Mouse (Mus musculus) spleen, adult 18-20 months (tissue): ENCODE results near the gene Unc45a.
"Not testable (repeated sequence)": the region's sequence is repeated elsewhere in the genome, so short reads cannot be mapped to it uniquely, and the experiment has no call there.

Experiments
- DNase-seq, 2 experiments: peaks; one replicate each; pipeline ENCODE4 v3.0.0; 2022; ENCODE audit warnings: mixed read lengths in 2 of 2

Unc45a gene

DNA sequence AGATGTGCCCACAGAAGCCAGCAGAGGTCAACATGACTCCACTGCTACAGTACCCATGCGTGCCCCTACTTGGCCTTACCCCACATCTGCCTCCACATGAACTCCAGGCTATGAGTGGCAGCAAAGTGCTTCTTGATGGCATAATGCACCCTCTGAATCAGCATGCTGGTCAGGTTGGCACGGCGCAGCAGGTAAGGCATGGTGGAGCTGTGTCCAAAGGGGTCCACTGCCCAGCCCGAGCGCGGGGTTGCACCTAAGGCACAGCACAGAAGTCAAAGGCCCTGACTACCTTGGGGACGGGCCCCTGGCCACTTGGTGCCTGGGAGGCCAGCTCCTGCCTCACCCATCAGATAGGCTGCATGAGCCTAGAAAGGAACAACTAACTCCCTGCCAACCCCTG, 26.4 kb upstream of the Unc45a start:
- no peak for DNase-seq

DNA sequence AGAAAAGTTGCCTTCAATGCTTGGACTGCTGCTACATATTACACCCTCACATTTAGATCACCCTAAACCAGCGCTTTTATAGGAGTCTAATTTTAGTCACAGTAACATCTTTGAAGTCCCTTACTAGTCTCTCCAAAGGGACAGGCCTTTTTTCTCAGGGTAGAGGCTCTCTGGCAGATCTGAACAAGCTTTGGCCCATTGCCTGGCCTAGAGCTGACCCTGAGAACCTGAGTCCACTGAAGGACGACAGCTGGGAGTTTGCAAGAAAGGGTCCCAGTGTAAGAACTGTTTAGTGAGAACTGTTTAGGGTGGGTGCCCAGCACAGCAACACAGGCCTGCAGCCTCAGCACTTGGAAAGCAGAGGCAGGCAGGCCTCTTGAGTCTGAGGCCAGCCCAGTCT, 25.0 kb upstream of the Unc45a start:
- DNase-seq: no peak

DNA sequence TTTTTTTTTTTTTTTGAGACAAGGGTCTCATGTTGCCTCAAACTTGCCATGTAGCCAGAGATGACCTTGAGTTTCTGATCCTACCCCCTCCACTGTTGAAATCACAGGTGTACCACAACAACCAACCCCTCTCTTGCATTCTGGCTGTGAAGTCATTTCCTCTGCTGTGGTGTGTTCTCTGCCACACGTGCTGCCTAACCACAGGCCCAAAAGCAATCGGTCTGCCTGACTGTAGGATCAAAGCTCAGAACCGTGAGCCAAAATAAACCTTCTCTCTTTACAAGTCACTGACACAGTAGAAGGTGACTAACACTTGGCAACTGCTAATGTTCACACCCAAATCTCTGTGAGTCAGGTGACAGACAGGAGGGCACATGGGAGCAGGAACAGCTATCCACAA, 19.6 kb upstream of the Unc45a start:
- DNase-seq: no peak

DNA sequence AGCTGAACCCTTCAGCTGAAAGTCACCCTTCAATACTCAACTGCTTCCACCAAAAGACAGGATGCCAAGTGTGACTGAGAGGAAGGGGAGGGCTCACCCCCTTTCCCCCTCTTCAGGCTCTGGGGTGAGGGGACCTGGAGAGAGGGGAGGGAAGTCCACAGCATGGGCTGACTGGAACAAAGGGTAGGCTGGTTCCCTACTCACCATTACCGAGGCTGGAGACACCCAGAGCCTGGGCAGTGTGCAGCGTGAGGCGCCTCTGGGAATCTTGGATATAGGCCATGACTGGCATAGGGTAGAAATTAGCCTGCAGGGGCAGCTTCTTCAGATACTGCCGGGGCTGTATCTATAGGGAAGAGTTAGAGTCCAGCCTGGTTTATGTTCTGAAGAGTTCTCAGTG, 17.2 kb upstream of the Unc45a start:
- DNase-seq: no peak

DNA sequence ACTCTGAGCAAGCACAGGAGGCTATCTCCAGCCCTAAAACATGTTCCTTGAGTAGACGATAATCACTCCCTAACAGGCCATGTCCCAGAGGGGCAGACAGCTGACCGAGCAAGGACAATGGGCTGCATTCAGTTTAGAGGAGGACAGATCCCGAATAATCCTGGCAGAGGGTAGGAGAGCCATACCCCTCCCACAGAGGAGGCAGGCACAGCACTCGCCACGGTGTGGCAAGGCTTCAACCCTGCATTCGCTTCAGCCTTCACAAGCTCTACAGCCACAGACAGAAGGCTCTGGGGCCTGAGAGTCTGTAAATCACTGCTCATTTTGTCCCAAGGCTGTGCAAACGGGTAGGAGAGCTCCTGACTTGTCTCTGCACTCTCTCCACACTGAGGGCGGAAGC, 16.4 kb upstream of the Unc45a start:
- no peak for DNase-seq

DNA sequence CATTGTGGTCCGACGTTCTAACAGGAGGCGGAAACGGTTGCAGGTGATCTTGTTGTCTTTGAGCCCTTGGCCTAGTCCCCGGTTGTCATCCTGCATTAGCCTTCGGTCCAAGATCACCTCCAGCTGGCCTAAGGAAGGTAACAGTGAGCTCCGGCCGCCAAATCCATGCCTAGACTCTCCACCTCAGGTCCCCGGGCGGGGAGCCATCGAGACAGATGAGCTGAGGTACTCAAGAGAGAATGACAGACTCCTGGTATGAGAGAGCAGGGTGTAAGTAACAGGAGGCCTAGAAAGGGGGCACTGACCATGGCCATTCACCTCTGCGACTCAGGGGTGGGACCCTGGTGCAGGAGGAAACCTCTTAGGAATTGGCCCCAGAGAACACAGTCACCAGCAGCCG, 15.5 kb upstream of the Unc45a start:
- DNase-seq: no peak

DNA sequence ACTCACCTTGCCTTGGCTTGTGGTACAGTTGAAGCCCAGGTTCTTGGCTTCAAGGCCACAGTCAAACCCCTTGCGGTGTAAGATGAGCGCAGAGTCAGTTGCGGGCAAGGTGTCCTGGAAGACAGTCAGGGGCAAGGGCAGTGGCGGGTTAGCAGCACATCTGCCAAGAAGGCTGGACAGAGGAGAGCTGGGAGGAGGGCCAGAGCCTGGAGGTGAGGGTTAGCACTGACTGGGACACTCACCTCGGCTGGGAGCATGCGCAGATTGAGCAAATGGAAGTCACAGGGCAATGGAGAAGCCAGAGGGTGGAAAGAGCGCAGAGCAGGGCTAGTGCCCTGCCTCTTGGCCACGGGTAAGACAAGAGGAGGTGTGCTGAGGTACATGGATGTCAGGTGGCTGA, 12.1 kb upstream of the Unc45a start:
- DNase-seq: no peak

DNA sequence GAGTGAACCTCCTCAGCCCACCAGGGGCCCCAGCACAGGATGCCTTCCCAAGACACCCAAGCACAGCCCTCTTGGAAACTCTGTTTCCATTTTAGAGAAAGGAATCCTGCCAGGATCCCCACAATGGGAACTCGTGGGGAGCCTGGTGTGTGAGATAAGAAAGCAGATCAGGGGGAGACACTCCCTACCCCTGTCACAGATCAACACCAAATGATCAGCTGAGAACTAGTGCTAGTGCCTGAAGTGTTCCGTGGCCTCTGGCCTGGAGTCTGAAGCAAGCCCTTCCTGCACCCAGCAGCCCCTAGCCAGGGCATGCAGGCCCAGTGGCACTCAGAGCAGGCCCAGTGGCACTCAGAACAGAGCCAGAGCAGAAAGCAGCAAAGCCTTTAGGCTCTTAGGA, 10.0 kb upstream of the Unc45a start:
- no peak for DNase-seq

DNA sequence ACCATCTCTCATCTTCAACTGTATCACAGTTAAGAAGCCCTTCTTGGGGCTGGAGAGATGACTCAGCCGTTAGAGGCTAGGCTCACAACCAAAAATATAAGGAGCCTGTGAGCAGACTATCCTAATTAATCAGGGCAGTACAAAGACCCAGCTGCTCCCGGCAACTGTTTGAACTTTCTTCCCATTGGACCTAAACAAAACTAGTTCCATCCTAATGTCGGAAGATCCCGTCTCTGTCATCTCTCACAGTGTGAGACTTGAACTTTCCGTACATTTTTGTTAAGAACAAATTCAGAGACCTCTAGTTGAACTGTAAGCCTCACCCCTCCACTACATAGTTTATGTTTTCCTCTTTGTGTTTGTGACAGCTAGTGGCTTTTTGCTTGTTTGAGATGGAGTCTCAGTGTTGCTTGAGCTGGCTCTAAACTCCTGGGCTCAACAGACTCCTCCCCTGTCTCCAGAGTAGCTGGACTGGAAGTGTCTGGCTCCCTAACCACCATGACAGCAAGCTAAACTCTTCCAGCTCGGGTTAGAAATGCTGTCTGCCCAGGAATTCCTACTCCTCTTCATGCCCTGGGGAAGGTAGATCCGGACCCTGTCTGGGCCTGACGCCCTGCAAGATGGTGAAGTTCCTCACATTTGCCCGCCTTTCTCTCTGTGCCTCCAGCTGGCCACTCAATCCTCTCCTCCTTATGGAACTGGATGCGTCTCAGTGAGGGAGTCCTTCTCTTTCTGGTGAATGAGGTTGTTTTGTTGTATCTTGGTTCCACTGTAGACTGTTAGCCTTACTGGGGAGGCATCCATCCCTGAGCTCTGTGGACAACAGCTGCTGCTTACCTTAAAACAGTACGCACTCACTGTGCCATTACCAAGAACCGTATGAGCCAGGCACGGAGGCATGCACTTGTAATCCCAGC, 7.1 kb upstream of the Unc45a start:
- no peak for DNase-seq

DNA sequence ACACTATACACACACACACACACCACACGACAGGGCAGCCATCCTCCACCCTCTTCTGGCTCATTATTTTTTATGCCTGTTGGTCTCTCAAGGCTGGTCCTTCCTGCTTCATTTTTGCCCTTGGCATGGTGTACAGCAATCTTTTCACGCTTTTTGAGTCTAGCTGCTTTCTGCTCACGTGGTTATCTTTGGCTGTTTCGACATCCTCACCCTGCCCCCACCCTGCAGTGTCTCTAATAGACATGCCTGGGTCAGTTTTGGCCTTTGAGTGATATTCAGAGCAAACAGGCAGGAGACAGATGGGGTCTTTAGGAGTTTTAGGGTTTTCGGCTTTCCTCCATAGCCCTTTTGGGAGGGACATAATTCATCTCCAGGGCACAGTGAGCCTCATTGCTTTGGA, 6.0 kb upstream of the Unc45a start:
- no peak for DNase-seq

DNA sequence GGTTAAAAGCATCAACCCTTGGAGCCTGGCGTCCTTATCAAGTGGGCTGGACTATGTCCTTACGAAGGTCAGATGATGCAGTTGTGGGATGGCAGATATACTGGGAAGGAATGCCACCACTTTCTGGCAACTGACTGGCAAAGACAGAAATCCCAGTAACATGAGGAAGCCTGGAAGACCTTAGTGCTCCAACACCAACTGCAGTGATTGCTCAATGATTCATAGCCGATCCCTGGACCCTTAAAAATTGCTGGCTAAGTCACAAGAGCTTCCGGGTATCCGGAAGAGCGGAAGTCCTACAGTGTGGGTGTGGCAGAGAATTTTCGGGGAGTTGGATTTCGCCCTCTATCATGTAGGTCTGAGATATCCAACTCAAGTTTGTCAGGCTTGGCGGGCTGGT, 5.4 kb upstream of the Unc45a start:
- DNase-seq: no peak

DNA sequence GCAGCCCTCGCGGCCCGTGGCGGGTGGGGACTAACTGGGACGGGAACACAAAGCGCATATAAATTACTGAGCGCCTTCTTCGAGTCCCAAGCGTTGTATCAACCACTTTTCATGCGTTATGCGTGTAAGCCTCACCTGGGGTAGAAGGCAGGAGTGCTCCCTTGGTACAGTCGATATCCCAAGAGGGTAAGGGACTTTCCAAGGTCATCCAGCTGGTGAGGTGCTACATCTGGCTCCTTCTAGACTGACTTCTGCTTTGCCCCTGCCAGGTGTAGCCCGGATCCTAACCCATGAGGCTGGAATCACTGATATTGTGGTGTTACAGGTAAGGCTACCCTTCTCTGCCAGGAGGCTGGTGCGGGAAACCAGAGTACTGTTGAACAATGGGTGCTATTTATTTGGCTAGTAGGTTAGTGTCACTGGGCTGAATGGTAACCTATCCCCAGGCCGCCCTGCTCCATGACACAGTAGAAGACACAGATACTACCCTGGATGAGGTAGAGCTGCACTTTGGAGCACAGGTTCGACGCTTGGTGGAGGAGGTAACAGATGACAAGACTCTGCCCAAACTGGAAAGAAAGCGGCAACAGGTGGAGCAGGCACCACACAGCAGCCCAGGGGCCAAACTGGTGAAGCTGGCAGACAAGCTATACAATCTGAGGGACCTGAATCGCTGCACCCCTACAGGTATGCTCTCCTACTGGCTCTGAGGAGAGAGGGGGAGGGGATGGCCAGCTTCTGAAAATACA, 2.6 kb upstream of the Unc45a start:
- no peak for DNase-seq

DNA sequence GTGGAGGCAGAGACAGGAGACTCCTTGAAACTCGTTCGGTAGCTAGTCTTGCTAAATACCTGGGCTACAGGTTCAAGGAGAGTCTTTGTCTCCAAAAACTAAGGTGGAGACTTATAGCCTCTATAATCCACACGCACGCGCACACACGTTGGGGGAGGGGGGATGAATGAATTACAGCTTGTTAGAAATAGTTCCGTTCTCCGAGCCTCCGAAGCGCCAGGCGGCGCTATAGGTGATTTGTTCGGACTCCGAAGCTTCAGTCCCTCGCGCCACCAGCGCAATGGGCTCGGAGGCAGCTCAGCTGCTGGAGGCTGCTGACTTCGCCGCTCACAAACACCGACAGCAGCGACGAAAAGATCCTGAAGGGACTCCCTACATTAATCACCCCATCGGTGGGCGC, 2.1 kb upstream of the Unc45a start, which contains the start of gene Hddc3:
Gene Hddc3, plus strand, starts transcription at position 247 of the 400 bp plus-strand sequence.
- DNase-seq: peak; percentile 82 to 97

DNA sequence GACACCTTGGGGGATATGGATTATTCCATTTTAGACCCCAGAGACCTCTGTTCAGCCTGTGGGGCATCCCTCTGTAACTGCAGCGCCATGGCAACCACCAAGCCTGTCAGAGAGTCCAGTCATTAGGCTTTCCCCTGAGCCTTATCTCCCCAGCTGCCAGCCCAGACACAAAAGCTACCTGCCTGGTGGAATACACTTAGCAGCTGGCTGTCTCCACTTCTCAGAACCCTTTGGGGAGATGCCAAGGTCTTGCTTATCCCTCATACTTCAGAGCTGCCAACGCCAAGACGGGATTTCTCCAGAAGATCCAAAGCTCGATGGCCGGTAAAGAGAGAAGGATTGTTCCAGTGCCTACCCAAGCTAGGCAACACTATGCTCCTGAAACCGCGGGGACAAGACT, 988 bp upstream of the Unc45a start:
- DNase-seq: no peak

DNA sequence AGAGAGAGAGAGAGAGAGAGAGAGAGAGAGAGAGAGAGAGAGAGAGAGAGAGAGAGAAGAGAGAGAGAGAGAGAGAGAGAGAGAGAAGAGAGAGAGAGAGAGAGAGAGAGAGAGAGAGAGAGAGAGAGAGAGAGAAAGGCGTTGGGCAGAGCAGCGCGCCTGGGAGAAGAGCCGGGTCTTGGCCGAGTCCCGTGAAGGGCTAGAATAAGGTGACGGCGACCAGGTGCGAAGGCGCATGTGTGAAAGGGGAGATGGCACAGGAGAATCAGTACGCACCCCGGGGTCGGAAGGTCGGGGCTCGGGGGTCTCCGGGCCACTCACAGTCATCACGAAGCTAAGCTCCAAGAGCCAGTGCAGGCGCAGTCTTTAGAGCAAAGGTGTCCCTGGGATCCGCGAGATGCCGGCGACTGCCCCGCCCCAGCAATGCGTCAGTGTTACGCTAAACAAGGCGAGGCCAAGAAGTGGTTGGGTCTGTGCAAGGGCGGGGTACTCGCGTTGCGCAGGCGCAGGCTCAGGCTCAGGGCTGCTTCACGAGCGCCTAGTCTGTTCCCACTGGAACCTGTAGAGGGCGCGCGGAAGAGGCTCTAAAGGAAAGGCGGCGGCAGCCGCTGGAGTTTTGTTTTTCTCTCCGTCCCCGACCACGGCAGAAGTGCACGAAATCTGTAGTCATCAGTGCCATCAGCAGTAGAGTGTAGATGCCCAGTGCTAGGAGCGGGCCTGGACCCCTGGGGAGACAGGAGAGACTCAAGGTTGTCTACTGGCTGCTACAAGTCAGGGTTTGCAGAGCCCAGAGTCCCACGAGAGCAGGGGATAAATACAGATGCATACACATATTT, 794 bp downstream of the Unc45a start:
- peak; percentile 96 to 97 for DNase-seq

DNA sequence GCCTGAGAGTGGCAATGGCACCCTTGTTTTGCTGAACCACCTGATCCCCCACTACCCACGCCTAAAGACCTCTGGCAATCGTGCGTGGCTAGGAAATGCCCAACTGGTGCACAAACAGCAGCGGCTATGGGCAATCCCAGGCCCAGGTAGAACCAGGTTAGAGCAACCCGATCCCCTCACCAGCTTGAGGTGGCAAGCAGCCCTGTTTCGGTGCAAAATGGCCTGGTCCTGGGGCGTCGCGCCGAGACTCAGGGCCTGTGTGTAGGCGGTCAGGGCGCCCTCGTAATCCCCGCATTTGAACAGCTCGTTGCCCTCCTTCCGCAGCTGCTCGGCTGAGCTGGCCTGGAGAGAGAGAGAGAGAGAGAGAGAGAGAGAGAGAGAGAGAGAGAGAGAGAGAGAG, 1.4 kb downstream of the Unc45a start:
- DNase-seq: peak in 1 of 2 experiments; percentile 28

DNA sequence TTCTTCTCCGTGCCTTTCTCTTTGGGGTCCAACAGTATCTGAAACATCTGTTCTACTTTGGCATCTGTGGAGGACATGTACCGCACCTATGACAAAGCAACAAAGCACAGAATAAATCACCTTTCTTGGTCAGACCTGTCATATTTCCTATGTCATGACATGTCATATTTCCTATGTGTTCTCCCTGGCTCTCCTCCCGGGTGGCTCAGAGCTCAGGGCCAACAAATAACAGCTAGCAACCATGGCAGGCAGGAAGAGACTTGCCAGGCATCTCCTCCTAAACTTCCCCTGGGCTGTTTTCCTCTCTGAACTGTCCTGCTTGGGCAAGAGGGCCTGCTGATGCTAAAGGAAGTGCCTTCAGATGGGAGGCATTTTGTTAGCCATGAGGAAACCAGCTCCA, 3.9 kb downstream of the Unc45a start:
- no peak for DNase-seq

DNA sequence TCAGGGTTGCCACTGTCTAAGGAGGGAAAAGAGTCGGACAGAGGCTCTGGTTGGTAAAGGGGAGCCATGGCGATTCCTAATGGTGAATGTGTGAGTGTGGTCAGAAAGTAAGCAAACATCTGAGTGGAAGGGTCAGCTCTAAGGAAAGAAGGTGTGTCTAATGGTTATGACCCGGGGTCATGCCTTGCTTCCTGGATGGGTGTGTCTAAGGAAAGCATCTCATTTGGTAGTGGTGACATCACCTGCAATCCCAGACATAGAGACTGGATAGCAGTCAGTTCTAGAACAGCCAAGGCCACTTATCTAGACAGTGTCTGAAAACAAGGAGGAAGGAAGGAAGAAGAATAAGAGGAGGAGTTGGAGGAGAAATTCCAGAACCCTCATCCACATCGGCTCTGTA, 6.0 kb downstream of the Unc45a start:
- DNase-seq: no peak

DNA sequence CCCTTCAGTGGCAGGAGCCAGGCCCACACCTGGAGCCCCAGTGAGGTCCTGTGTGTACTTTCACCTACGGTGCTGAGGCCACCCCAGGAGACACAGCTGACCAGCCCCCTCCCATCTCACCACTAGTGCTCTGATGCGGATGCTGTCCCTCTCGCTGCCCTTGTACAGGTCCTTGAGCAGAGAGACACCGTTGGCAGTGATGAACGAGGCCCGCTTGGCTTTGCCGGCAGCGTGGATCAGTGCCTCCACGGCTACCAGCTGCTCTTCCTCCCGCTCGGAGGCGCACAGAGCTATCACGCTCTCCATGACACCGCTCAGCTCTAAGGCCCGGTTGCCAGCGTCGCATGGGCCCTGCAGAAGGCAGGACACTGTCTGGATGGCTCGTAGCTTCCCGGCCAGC, 9.4 kb downstream of the Unc45a start:
- DNase-seq: no peak

DNA sequence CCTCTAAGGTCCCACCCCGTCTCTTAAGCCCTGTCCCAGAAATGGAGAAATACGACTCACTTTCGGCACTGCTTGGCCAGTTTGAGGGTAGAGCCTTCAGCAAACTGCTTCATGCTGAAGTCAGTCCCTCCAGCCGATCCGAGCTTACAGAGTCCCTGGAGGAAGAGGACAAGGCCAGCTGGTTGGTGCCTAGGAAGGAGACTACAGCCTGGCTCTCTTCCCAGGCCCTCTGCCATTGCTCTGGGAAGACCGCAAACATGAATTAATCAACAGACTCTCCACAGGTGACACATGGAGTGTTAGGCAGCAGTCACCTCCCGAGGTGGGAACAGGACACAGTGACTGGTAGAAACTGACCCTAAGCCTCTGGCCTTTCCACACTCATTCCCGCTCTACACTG, 10.5 kb downstream of the Unc45a start:
- DNase-seq: no peak

DNA sequence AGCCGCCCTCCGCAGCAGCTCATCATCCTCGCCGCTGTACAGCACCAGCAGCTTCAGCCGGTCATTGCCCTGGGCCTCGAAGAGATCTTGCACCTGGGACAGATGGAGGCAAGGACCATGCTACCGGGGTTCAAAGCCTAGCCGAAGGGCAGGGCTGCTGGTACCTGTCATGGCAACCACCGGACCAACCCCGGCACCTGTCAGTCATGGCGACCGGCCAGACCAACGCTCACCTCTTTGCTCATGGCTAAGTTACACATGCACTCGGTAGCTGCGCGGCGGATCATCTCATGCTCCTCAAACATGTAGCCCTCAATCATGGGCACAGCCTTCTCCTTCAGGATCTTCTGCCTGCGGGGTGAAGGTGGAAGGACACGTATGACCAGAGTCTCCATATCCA, 14.7 kb downstream of the Unc45a start:
- DNase-seq: no peak

DNA sequence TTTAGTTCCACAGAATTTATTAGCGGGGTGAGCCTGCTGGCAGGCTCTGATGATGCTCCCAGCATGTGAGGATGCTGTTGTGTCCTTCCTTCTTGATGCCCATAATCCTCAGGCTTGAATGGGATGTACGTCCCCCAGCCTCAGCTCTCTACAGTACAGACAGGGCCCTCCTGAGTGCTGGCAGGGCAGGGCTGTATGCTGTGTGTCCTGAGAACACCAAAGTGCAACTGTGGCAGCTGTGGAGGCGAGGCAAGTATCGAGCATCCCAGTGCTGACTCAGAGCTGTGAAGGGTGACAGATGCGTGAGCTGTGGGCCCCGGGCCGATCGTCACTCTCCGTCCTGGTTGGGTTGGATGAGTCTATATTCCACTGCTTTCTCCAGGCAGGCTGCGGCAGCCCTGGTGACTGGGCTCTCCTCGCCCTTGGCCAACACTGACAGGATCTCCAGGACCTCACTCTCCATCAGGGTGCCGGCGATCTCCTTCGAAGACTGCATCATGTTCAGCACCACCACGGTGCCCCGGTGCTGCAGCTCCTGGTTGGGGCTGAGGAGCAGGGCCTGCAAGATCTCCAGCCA, 15.4 kb downstream of the Unc45a start:
- no peak for DNase-seq

DNA sequence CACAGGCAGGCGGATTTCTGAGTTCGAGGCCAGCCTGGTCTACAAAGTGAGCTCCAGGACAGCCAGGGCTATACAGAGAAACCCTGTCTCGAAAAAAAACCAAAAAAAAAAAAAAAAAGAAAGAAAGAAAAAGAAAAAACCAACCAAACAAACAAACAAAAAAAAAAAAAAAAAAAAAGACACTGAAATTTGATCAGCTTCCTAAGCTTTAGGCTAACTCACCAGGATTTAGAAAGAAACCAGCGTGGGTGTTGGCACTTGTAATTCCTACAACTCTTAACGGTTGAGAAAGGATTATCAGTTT, 16.0 kb downstream of the Unc45a start:
- DNase-seq: not testable (repeated sequence)
